In genomic region chr1:175883398-175883797, GRCm38 (mm10) we compare ENCODE assay signal across 23 mouse cellular contexts. TPM values are rescaled to one million over a fixed set of nuclear protein-coding genes. Genes with fewer than 3 reads are reported as not detected.
A peak's percentile ranks its signal among the peaks of the same experiment; 100 is the strongest.
DNase-seq lines count a peak whose midpoint lies in the region; ATAC-seq lines count a peak whose summit lies in the region.
"Had no signal": no experiment of that assay in that cellular context is flagged by ENCODE, and none has a peak within 500 bp of the region (broad histone marks: within the 10 kb centered on the region; RNA-seq: fewer than 3 reads in every experiment).

No protein-coding gene starts in this region.

- DNase-seq in forebrain, embryonic 14.5 days (ENCODE audit: low spot score): no peak
- DNase-seq in kidney, postnatal 4 days: peak; percentile 16 to 20
- no peak for DNase-seq in kidney, adult 8-10 months
- peak; percentile 25 for DNase-seq in MN1 (ENCODE audit: low spot score)
- DNase-seq in testis, postnatal 10 days (ENCODE audit: low spot score): peak; percentile 51
- no peak for DNase-seq in heart, adult 11 months
- DNase-seq: cerebellum, adult 9-10 months; heart, postnatal 14 days; lung, postnatal 14 days; right cerebral cortex, postnatal 4 days; thymus, postnatal 36 days had no signal

- no peak overlapping the region for H3K4me3 ChIP-seq in forebrain, embryonic 13.5 days
- no peak overlapping the region for H3K4me3 ChIP-seq in forebrain, embryonic 14.5 days (ENCODE audit: low read depth, low read length)
- H3K4me3 ChIP-seq: embryonic facial prominence, embryonic 12.5 days; heart, embryonic 12.5 days; hindbrain, embryonic 13.5 days; intestine, embryonic 15.5 days; limb, embryonic 12.5 days; midbrain, embryonic 13.5 days; neural tube, embryonic 12.5 days had no signal

- H3K4me1 ChIP-seq in forebrain, embryonic 13.5 days: peaks cover 22% of the 10 kb centered on the region
- peaks cover 2% of the 10 kb centered on the region; the same call in 1 of the 2 replicates for H3K4me1 ChIP-seq in forebrain, embryonic 14.5 days (ENCODE audit: control insufficient read depth, insufficient read depth, low read length)

- no peaks in the 10 kb centered on the region for H3K27me3 ChIP-seq in forebrain, embryonic 13.5 days
- H3K27me3 ChIP-seq in forebrain, embryonic 14.5 days (replicated peaks; ENCODE audit: control insufficient read depth, insufficient read depth, low read length): no peaks in the 10 kb centered on the region
- H3K27me3 ChIP-seq: embryonic facial prominence, embryonic 12.5 days; heart, embryonic 12.5 days; hindbrain, embryonic 13.5 days; intestine, embryonic 15.5 days; limb, embryonic 12.5 days; midbrain, embryonic 13.5 days; neural tube, embryonic 12.5 days had no signal

- WGBS in forebrain, embryonic 13.5 days: 81% methylated on average over 3 of the region's 3 CpGs
- WGBS in forebrain, embryonic 14.5 days: 69% methylated on average over 3 of the region's 3 CpGs

- peak overlapping the region; percentile 22; the same call in 1 of the 2 replicates for H3K4me2 ChIP-seq in forebrain, embryonic 13.5 days
- H3K4me2 ChIP-seq in forebrain, embryonic 14.5 days (ENCODE audit: low read length): no peak overlapping the region
- H3K4me2 ChIP-seq: embryonic facial prominence, embryonic 12.5 days; heart, embryonic 12.5 days; hindbrain, embryonic 13.5 days; intestine, embryonic 15.5 days; limb, embryonic 12.5 days; midbrain, embryonic 13.5 days; neural tube, embryonic 12.5 days had no signal

- H3K9me3 ChIP-seq in forebrain, embryonic 13.5 days (replicated peaks): no peaks in the 10 kb centered on the region
- H3K9me3 ChIP-seq in forebrain, embryonic 14.5 days (replicated peaks; ENCODE audit: control insufficient read depth, low read length): no peaks in the 10 kb centered on the region
- H3K9me3 ChIP-seq: embryonic facial prominence, embryonic 12.5 days; heart, embryonic 12.5 days; hindbrain, embryonic 13.5 days; intestine, embryonic 15.5 days; limb, embryonic 12.5 days; midbrain, embryonic 13.5 days; neural tube, embryonic 12.5 days had no signal

- H3K27ac ChIP-seq in forebrain, embryonic 13.5 days: no peak overlapping the region
- no peak overlapping the region for H3K27ac ChIP-seq in forebrain, embryonic 14.5 days (ENCODE audit: low read depth, low read length)
- H3K27ac ChIP-seq: embryonic facial prominence, embryonic 12.5 days; hindbrain, embryonic 13.5 days; intestine, embryonic 15.5 days; limb, embryonic 12.5 days; midbrain, embryonic 13.5 days; neural tube, embryonic 12.5 days had no signal

- ATAC-seq in forebrain, embryonic 13.5 days: no peak
- no peak for ATAC-seq in forebrain, embryonic 14.5 days
- ATAC-seq: forebrain, embryonic 16.5 days; intestine, embryonic 15.5 days; midbrain, embryonic 13.5 days had no signal

- H3K36me3 ChIP-seq in forebrain, embryonic 13.5 days (ENCODE audit: poor library complexity, severe bottlenecking): peaks cover 41% of the 10 kb centered on the region
- H3K36me3 ChIP-seq in forebrain, embryonic 14.5 days (ENCODE audit: control insufficient read depth, insufficient read depth, low read length): peaks cover 25% of the 10 kb centered on the region
- H3K36me3 ChIP-seq: hindbrain, embryonic 13.5 days had no signal

- no peak overlapping the region for H3K9ac ChIP-seq in forebrain, embryonic 13.5 days
- H3K9ac ChIP-seq in forebrain, embryonic 14.5 days (ENCODE audit: low read length): no peak overlapping the region
- H3K9ac ChIP-seq: embryonic facial prominence, embryonic 12.5 days; heart, embryonic 12.5 days; hindbrain, embryonic 13.5 days; intestine, embryonic 15.5 days; limb, embryonic 12.5 days; midbrain, embryonic 13.5 days; neural tube, embryonic 12.5 days had no signal

RNA-seq across cellular contexts. Expression of gene Exo1, which starts 3.0 kb away (rescaled TPM):
- 63.4 and 72.0 TPM in 2 replicates for polyA plus RNA-seq in forebrain, embryonic 13.5 days (2015; fragmentation: Nextera tagmentation; extraction: Ambion mirVana)
- polyA plus RNA-seq in forebrain, embryonic 14.5 days (2014; fragmentation: Nextera tagmentation; extraction: Ambion mirVana): 28.1 and 28.8 TPM in 2 replicates

RNA-seq across cellular contexts. Expression of gene Gm38100, which starts 36.7 kb away (rescaled TPM):
- 0.16 and 0.18 TPM in 2 replicates for polyA plus RNA-seq in forebrain, embryonic 13.5 days (2015; fragmentation: Nextera tagmentation; extraction: Ambion mirVana)
- not detected in 2 replicates for polyA plus RNA-seq in forebrain, embryonic 14.5 days (2014; fragmentation: Nextera tagmentation; extraction: Ambion mirVana)
- polyA plus RNA-seq: cortical plate, adult 2 months; heart, embryonic 12.5 days; hindbrain, embryonic 13.5 days; intestine, embryonic 15.5 days; large intestine, adult 2 months; limb, embryonic 12.5 days; liver, embryonic 16.5 days; neural tube, embryonic 12.5 days had no signal

Comparison
In these comparisons a context has a peak if more than half of its experiments do, and no peak if none do; other contexts are left out.
1. DNase-seq: peak in kidney, postnatal 4 days (2 of 2), MN1 (single experiment) and testis, postnatal 10 days (single experiment); none in forebrain, embryonic 14.5 days (single experiment), kidney, adult 8-10 months (0 of 2) and heart, adult 11 months (single experiment).